Mouse (Mus musculus) neural tube, embryonic 13.5 days (tissue): ENCODE results near the gene Kifc5b. TPM values are rescaled to one million over a fixed set of nuclear protein-coding genes. Genes with fewer than 3 reads are reported as not detected.

ENCODE experiments used
- ATAC-seq: fragments of 200-750 bp; cut with Nextera tagmentation; 2 replicates; pipeline ENCODE4 v1.8.0; 2017; ENCODE audit warnings: low read depth, mild to moderate bottlenecking, moderate TSS enrichment, moderate library complexity
- H3K27ac ChIP-seq: fragments of 300-500 bp; sonication (generic); replicated peaks from 2 replicates; pipeline ENCODE4 v1.5.1; 2015; ENCODE audit warnings: moderate library complexity, mild to moderate bottlenecking, inconsistent platforms
- H3K27me3 ChIP-seq: fragments of 300-500 bp; sonication (generic); 2 replicates; pipeline ENCODE4 v1.6.1; 2015; ENCODE audit warnings: mild to moderate bottlenecking, inconsistent platforms
- H3K36me3 ChIP-seq: fragments of 300-500 bp; sonication (generic); 2 replicates; pipeline ENCODE4 v1.6.1; 2015; ENCODE audit warnings: mild to moderate bottlenecking, inconsistent platforms
- H3K4me1 ChIP-seq: fragments of 300-500 bp; sonication (generic); replicated peaks from 2 replicates; pipeline ENCODE4 v1.6.1; 2015; ENCODE audit warnings: inconsistent platforms
- H3K4me2 ChIP-seq: fragments of 300-500 bp; sonication (generic); 2 replicates; pipeline ENCODE4 v1.6.1; 2015; ENCODE audit warnings: inconsistent platforms, mild to moderate bottlenecking, moderate library complexity
- H3K4me3 ChIP-seq: fragments of 300-500 bp; sonication (generic); 2 replicates; pipeline ENCODE4 v1.5.1; 2015; ENCODE audit warnings: mild to moderate bottlenecking, inconsistent platforms
- H3K9ac ChIP-seq: fragments of 300-500 bp; sonication (generic); 2 replicates; pipeline ENCODE4 v1.6.1; 2015; ENCODE audit warnings: moderate library complexity, mild to moderate bottlenecking, inconsistent platforms
- H3K9me3 ChIP-seq: fragments of 300-500 bp; sonication (generic); 2 replicates; pipeline ENCODE4 v1.6.1; 2016; ENCODE audit warnings: inconsistent platforms
- WGBS: fragments of 180-500 bp; shearing (Covaris S2); methylation state at CpG from one replicate; pipeline ENCODE4 v1.1.7; 2015; 5-methylcytosine and 5-hydroxymethylcytosine counted together
- polyA plus RNA-seq: library from polyadenylated mRNA; unstranded; fragments of >200 nt; fragmentation: Nextera tagmentation; extraction: Ambion mirVana; gene quantifications from 2 replicates; pipeline ENCODE4 v1.2.1, GENCODE M21; 2015

The Kifc5b gene
- polyA plus RNA-seq, 1 experiment from 2014 or later = 3.2 TPM

- H3K27me3 ChIP-seq = no peaks in the 10 kb centered on the region
- H3K9ac ChIP-seq = peak within 1 kb of the TSS; percentile 78
- H3K4me1 ChIP-seq = peaks cover 62% of the 10 kb centered on the region
- under 1% methylated on average over 69 of the region's 70 CpGs for WGBS
- H3K27ac ChIP-seq = peak within 1 kb of the TSS; percentile 97
- H3K4me3 ChIP-seq = peak within 1 kb of the TSS; percentile 66
- ATAC-seq = peak; percentile 92
- H3K36me3 ChIP-seq = peaks cover 31% of the 10 kb centered on the region
- H3K9me3 ChIP-seq = no peaks in the 10 kb centered on the region
- H3K4me2 ChIP-seq = peak within 1 kb of the TSS; percentile 83
Observed at GRCm38 (mm10) chr17:26939178-26939972, 22.5 kb downstream of the Kifc5b start, which contains the start of gene Cuta. Gene Cuta, minus strand, starts transcription at chr17:26939569.

DNA sequence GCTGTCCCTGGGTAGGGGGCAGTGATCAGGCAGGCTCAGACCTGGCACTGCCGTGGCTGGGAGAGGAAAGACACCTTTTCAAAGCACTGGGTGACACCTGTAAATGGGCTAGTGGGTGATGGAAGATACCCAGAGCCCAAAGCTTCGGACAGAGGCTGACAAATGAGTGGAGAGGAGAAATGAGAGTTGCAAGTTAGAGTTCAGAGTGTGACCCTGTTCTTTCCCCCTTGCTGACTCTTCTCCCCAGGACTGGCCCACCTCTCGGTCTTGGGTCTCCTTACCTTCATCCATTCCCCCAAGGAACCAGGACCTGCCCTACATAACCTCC, 23.0 kb downstream of the Kifc5b start:
- H3K4me2 ChIP-seq = peak overlapping the region; percentile 83
- 7% methylated on average over 3 of the region's 3 CpGs for WGBS
- H3K4me1 ChIP-seq = peaks cover 58% of the 10 kb centered on the region
- peak overlapping the region; percentile 66 for H3K4me3 ChIP-seq
- H3K27me3 ChIP-seq = no peaks in the 10 kb centered on the region
- H3K36me3 ChIP-seq = peaks cover 26% of the 10 kb centered on the region
- peak overlapping the region; percentile 97 for H3K27ac ChIP-seq
- peak; percentile 7 for ATAC-seq
- peak overlapping the region; percentile 78 for H3K9ac ChIP-seq
- H3K9me3 ChIP-seq = no peaks in the 10 kb centered on the region

- Histone ChIP-seq H3K27ac (peak within 1 kb of the TSS; percentile 97), H3K27me3 (no peaks in the 10 kb centered on the region), H3K4me2 (peak within 1 kb of the TSS; percentile 83), H3K4me1 (peaks cover 71% of the 10 kb centered on the region), H3K4me3 (peak within 1 kb of the TSS; percentile 66), H3K36me3 (peaks cover 13% of the 10 kb centered on the region), H3K9me3 (no peaks in the 10 kb centered on the region), H3K9ac (peak within 1 kb of the TSS; percentile 91)
- ATAC-seq = no peak
- WGBS = 2% methylated on average over 23 of the region's 24 CpGs
Observed at GRCm38 (mm10) chr17:26941031-26941789, 24.3 kb downstream of the Kifc5b start, which contains the start of gene Syngap1. Gene Syngap1, plus strand, starts transcription at chr17:26941253.

GRCm38 (mm10) chr17:26941841-26942570, 25.1 kb downstream of the Kifc5b start:
- Histone ChIP-seq H3K27me3 (no peaks in the 10 kb centered on the region), H3K27ac (peak overlapping the region; percentile 97), H3K36me3 (peaks cover 5% of the 10 kb centered on the region), H3K4me2 (peak overlapping the region; percentile 83), H3K9me3 (no peaks in the 10 kb centered on the region), H3K4me1 (peaks cover 79% of the 10 kb centered on the region), H3K9ac (peak overlapping the region; percentile 91), H3K4me3 (peak overlapping the region; percentile 51)
- WGBS = 16% methylated on average over 4 of the region's 4 CpGs
- no peak for ATAC-seq

DNA sequence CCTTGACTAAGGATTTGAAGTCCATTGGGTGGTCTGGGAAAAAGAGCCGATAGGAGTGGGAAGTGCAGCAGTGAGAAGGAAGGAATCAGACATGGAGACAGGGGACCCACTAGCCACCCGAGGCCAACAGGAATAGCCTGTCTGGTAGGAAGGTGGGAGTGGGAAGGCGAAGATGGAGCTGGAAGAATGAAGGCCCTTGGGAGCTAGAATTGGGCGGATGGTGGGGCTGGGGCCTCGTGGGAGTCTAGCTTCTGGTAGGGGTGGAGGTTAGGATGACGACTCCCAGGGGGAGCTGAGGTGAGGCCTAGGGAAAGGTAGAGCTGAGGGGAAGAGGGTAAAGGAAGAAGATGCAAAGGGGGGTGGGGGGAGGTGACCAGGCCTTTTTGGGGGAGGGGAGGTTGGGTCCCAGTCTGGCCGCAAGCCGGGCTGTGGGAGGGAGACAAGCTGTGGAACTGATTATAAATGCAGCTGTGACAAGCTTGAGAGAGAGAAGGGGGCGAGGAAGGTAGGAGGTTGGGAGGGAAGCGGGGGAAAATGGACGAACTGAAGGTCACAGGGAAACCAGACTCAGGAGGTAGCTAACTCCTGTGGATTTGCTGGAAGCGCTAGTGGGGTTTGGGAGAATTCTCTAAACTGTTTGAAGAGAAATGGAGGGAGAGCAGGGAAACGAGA, 29.1 kb downstream of the Kifc5b start:
- Histone ChIP-seq H3K36me3 (no peaks in the 10 kb centered on the region), H3K4me1 (peaks cover 77% of the 10 kb centered on the region), H3K9ac (peak overlapping the region; percentile 79), H3K27me3 (no peaks in the 10 kb centered on the region), H3K4me2 (peak overlapping the region; percentile 71), H3K27ac (peak overlapping the region; percentile 71), H3K4me3 (peak overlapping the region; percentile 41), H3K9me3 (no peaks in the 10 kb centered on the region)
- ATAC-seq = no peak
- 23% methylated on average over 13 of the region's 13 CpGs for WGBS

DNA sequence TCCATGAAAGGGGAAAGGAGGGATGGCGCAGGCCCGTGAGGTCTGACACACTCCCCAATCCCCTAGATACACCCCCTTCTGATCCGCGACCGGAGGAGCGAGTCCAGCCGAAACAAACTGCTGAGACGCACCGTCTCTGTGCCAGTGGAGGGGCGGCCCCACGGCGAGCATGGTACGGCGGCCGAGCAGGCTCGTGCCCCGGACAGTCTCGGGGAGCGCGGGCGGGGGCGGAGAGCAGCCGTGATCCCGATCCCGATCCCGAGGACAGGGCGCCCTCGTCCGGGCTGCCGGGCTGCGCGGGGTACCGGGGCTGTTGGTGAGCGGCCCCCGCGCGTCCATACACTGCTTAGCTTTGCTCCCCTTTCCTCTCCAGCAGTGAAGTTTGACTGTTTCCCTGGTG, 29.7 kb downstream of the Kifc5b start:
- peak overlapping the region; percentile 71 for H3K27ac ChIP-seq
- H3K4me3 ChIP-seq = peak overlapping the region; percentile 41
- peak overlapping the region; percentile 71 for H3K4me2 ChIP-seq
- H3K4me1 ChIP-seq = peaks cover 81% of the 10 kb centered on the region
- no peaks in the 10 kb centered on the region for H3K9me3 ChIP-seq
- WGBS = 2% methylated on average over 36 of the region's 37 CpGs
- no peaks in the 10 kb centered on the region for H3K36me3 ChIP-seq
- no peak for ATAC-seq
- peak overlapping the region; percentile 79 for H3K9ac ChIP-seq
- H3K27me3 ChIP-seq = no peaks in the 10 kb centered on the region

- no peaks in the 10 kb centered on the region for H3K36me3 ChIP-seq
- peaks cover 81% of the 10 kb centered on the region for H3K4me1 ChIP-seq
- WGBS = 26% methylated on average over 12 of the region's 12 CpGs
- no peaks in the 10 kb centered on the region for H3K27me3 ChIP-seq
- H3K4me2 ChIP-seq = peak overlapping the region; percentile 71
- peak overlapping the region; percentile 79 for H3K9ac ChIP-seq
- H3K27ac ChIP-seq = peak overlapping the region; percentile 71
- ATAC-seq = no peak
- peak overlapping the region; percentile 41 for H3K4me3 ChIP-seq
- H3K9me3 ChIP-seq = no peaks in the 10 kb centered on the region
Observed at GRCm38 (mm10) chr17:26947231-26948100, 30.6 kb downstream of the Kifc5b start.

GRCm38 (mm10) chr17:26948316-26949050, 31.6 kb downstream of the Kifc5b start:
- H3K27me3 ChIP-seq = no peaks in the 10 kb centered on the region
- peak overlapping the region; percentile 70 for H3K4me3 ChIP-seq
- peak overlapping the region; percentile 90 for H3K4me2 ChIP-seq
- no peaks in the 10 kb centered on the region for H3K36me3 ChIP-seq
- peaks cover 82% of the 10 kb centered on the region for H3K4me1 ChIP-seq
- no peaks in the 10 kb centered on the region for H3K9me3 ChIP-seq
- peak overlapping the region; percentile 94 for H3K9ac ChIP-seq
- peak overlapping the region; percentile 91 for H3K27ac ChIP-seq
- whole genome bisulfite sequencing = under 1% methylated on average over 33 of the region's 87 CpGs
- ATAC-seq = no peak

DNA sequence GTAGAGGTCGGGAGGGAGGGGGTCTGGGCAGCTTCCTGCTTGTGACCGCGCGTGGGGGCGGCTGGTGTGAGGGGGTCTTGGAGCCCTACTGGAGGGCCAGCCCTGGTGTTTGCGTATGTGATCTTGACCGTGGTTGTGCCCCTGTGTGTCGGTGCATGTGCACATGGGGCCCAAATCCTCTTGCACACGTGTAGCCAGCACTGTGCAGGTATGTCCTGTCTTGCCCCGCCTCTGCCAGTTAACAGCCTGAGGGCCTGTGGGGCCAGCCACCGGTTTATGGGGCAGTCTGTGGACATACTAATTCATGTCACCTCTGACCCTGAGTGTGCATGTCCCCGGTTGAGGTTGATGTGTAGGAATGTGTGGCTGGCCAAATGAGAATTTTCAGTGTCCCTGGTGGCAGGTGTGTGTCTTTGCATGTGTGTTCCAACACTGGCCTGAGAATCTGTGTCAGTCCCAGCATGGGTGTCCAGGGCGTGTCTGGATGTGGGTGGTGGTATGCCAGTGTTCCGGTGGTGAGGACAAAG, 32.2 kb downstream of the Kifc5b start:
- Histone ChIP-seq H3K9ac (peak overlapping the region; percentile 94), H3K27me3 (no peaks in the 10 kb centered on the region)
- ATAC-seq = peak; percentile 37

GRCm38 (mm10) chr17:26949866-26950265, 33.0 kb downstream of the Kifc5b start:
- H3K27ac ChIP-seq = peak overlapping the region; percentile 91
- H3K4me1 ChIP-seq = peaks cover 88% of the 10 kb centered on the region
- no peaks in the 10 kb centered on the region for H3K27me3 ChIP-seq
- peaks cover 5% of the 10 kb centered on the region for H3K36me3 ChIP-seq
- 36% methylated on average over 5 of the region's 5 CpGs for WGBS
- H3K4me2 ChIP-seq = peak overlapping the region; percentile 90
- H3K4me3 ChIP-seq = peak overlapping the region; percentile 70
- H3K9me3 ChIP-seq = no peaks in the 10 kb centered on the region
- H3K9ac ChIP-seq = peak overlapping the region; percentile 94
- ATAC-seq = no peak

More for the DNA sequence above, 32.2 kb downstream of the Kifc5b start:
- Histone ChIP-seq H3K27ac (peak overlapping the region; percentile 91), H3K4me3 (peak overlapping the region; percentile 70), H3K4me1 (peaks cover 83% of the 10 kb centered on the region), H3K36me3 (no peaks in the 10 kb centered on the region), H3K9me3 (no peaks in the 10 kb centered on the region), H3K4me2 (peak overlapping the region; percentile 90)
- 12% methylated on average over 9 of the region's 14 CpGs for WGBS
